Mouse (Mus musculus): ENCODE data around the gene Pnrc2. TPM values are rescaled to one million over a fixed set of nuclear protein-coding genes. Genes with fewer than 3 reads are reported as not detected.

Pnrc2 gene
- total and polyA plus RNA-seq, 3 experiments = 48.0 to 76.3 (median 49.8) TPM

DNA sequence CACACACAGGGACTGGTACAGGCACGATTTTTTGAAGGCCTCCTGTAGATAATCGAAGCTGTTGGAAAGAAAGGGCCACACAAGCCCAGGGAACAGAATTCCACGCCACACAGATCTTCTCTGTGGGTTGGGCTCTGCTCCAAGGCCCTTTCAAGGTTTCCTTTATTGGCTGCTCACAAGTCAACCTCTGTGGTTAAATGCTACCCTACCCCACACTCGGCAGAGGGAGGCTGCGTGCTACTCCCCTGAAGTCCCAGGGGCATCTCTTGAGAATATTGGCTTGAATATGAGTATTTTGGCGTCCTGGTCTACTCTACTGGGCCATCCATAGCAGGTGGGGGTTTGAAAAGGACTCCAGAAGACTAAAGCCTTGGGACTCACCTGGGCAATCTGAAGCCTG lies 22.5 kb upstream of the Pnrc2 start:
- Histone ChIP-seq H3K79me2 (ENCODE audit: control insufficient read depth, insufficient read depth, low read length, poor library complexity) (peaks cover 5% of the 10 kb centered on the region), H3K36me3 (ENCODE audit: control insufficient read depth in 1 of 2, insufficient read depth in 2 of 2, low read length in 2 of 2) (peaks cover 0 to 33% of the 10 kb centered on the region in 2 experiments; a peak in 2 of 4 replicates), H3K27me3 (ENCODE audit: control insufficient read depth in 1 of 2, insufficient read depth in 2 of 2, low read length in 2 of 2) (no peaks in the 10 kb centered on the region), H3K27ac (ENCODE audit: control insufficient read depth, low read depth, low read length) (peak overlapping the region; percentile 91), H3K4me1 (ENCODE audit: control insufficient read depth in 1 of 2, insufficient read depth in 2 of 2, low read length in 2 of 2) (peaks cover 19 to 51% of the 10 kb centered on the region in 2 experiments), H3K9ac (ENCODE audit: control insufficient read depth, low read depth, low read length, poor library complexity, severe bottlenecking) (peak overlapping the region; percentile 75), H3K9me3 (replicated peaks; ENCODE audit: insufficient read depth, low read length) (no peaks in the 10 kb centered on the region), H3K4me3 (ENCODE audit: control insufficient read depth in 1 of 2, insufficient read depth in 1 of 2, low read depth in 2 of 2, low read length in 2 of 2) (peak overlapping the region; percentile 45 to 87)
- TF ChIP-seq ZNF384 (IDR thresholded peaks at IDR 0.05; ENCODE audit: low read depth, low read length) (no peak), RCOR1 (IDR thresholded peaks at IDR 0.05; ENCODE audit: low read depth, low read length) (no peak), GABPA (IDR thresholded peaks at IDR 0.05; ENCODE audit: low read depth, low read length) (no peak), TCF12 (IDR thresholded peaks at IDR 0.05; ENCODE audit: low read depth, low read length) (no peak), CTCF (IDR thresholded peaks at IDR 0.05 in 2 of 3, conservative IDR thresholded peaks at IDR 0.05 in 1 of 3; ENCODE audit: control insufficient read depth in 1 of 3, insufficient read depth in 1 of 3, low read depth in 2 of 3, low read length in 3 of 3, poor library complexity in 1 of 3, severe bottlenecking in 1 of 3) (no peak), CHD2 (IDR thresholded peaks at IDR 0.05; ENCODE audit: low read length) (no peak), HCFC1 (IDR thresholded peaks at IDR 0.05; ENCODE audit: low read depth, low read length) (no peak), UBTF (IDR thresholded peaks at IDR 0.05; ENCODE audit: borderline replicate concordance, insufficient read depth, low read depth, low read length) (no peak), MXI1 (IDR thresholded peaks at IDR 0.05; ENCODE audit: low read depth, low read length) (no peak), MEF2A (IDR thresholded peaks at IDR 0.05; ENCODE audit: extremely low read depth, insufficient replicate concordance, low read depth, low read length, poor library complexity, severe bottlenecking) (no peak), MYC (IDR thresholded peaks at IDR 0.05; ENCODE audit: low read depth, low read length) (no peak), CHD1 (IDR thresholded peaks at IDR 0.05; ENCODE audit: low read depth, low read length) (no peak), RAD21 (IDR thresholded peaks at IDR 0.05; ENCODE audit: low read depth, low read length) (no peak)
- peak; percentile 67 for DNase-seq (ENCODE audit: low read depth, low spot score)

DNA sequence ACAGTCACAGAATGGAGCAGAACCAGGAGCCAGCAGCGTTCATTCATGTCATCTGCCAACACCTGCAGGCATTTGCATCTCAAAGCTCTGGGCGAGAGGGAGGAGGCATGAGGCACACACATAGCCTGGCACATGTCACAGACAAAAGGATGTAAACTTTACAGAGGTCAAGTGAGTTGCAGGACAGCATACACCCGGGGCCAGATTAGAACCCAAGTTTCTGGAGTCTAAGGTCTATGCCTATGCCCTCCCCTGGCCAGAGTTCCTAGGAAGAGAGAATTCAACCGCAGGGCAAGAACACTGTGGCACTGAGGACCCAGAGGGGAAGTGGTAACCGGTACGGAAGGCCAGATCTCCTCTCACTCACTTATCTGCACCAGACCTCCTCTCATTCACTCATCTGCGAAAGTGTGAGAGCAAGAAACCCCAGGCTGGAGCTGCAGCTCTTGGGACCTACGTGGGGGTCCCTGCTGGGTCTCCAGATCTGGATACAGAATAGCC lies 21.5 kb upstream of the Pnrc2 start, which contains the start of gene Cnr2:
Cnr2 (plus strand) TSS at position 324 of the 501 bp plus-strand sequence.
- Histone ChIP-seq H3K79me2 (ENCODE audit: control insufficient read depth, insufficient read depth, low read length, poor library complexity) (peaks cover 5% of the 10 kb centered on the region), H3K27me3 (ENCODE audit: control insufficient read depth in 1 of 2, insufficient read depth in 2 of 2, low read length in 2 of 2) (no peaks in the 10 kb centered on the region), H3K9ac (ENCODE audit: control insufficient read depth, low read depth, low read length, poor library complexity, severe bottlenecking) (peak within 1 kb of the TSS; percentile 75), H3K9me3 (replicated peaks; ENCODE audit: insufficient read depth, low read length) (no peaks in the 10 kb centered on the region), H3K4me1 (ENCODE audit: control insufficient read depth in 1 of 2, insufficient read depth in 2 of 2, low read length in 2 of 2) (peaks cover 19 to 51% of the 10 kb centered on the region in 2 experiments), H3K4me3 (ENCODE audit: control insufficient read depth in 1 of 2, insufficient read depth in 1 of 2, low read depth in 2 of 2, low read length in 2 of 2) (peak within 1 kb of the TSS; percentile 45 to 87), H3K27ac (ENCODE audit: control insufficient read depth, low read depth, low read length) (peak within 1 kb of the TSS; percentile 91), H3K36me3 (ENCODE audit: control insufficient read depth in 1 of 2, insufficient read depth in 2 of 2, low read length in 2 of 2) (peaks cover 0 to 36% of the 10 kb centered on the region in 2 experiments; a peak in 2 of 4 replicates)
- peak; percentile 85 for DNase-seq (ENCODE audit: low read depth, low spot score)
- no peak; the same call in 1 of the 2 replicates for TF ChIP-seq MXI1 (IDR thresholded peaks at IDR 0.05; ENCODE audit: low read depth, low read length)
- no peak for TF ChIP-seq ZNF384 (IDR thresholded peaks at IDR 0.05; ENCODE audit: low read depth, low read length)
- TF ChIP-seq POLR2AphosphoS2 (IDR thresholded peaks at IDR 0.05; ENCODE audit: low read length) = peak; percentile 62; the same call in 1 of the 2 replicates
- TF ChIP-seq USF1 (IDR thresholded peaks at IDR 0.05; ENCODE audit: low read depth, low read length) = no peak
- 0 out of 2 replicates have a peak, but pooled peaks have one; percentile 47 for TF ChIP-seq MYC (IDR thresholded peaks at IDR 0.05; ENCODE audit: low read depth, low read length)
- no peak for TF ChIP-seq MYB (IDR thresholded peaks at IDR 0.05; ENCODE audit: low read depth, low read length)
- TF ChIP-seq GABPA (IDR thresholded peaks at IDR 0.05; ENCODE audit: low read depth, low read length) = no peak
- TF ChIP-seq MAX (IDR thresholded peaks at IDR 0.05; ENCODE audit: low read length) = peak; percentile 61
- no peak for TF ChIP-seq USF2 (IDR thresholded peaks at IDR 0.05; ENCODE audit: borderline replicate concordance in 1 of 2, insufficient read depth in 1 of 2, low read depth in 1 of 2, low read length in 2 of 2)
- peak in 1 of 2 experiments; percentile 69; a peak in 2 of 4 replicates for TF ChIP-seq POLR2A (IDR thresholded peaks at IDR 0.05; ENCODE audit: control insufficient read depth in 1 of 2, insufficient read depth in 1 of 2, low read depth in 1 of 2, low read length in 2 of 2, poor library complexity in 1 of 2)
- TF ChIP-seq RAD21 (IDR thresholded peaks at IDR 0.05; ENCODE audit: low read depth, low read length) = no peak
- TF ChIP-seq BHLHE40 (IDR thresholded peaks at IDR 0.05; ENCODE audit: borderline replicate concordance, low read depth, low read length) = peak; percentile 29; the same call in 1 of the 2 replicates
- TF ChIP-seq ZKSCAN1 (IDR thresholded peaks at IDR 0.05; ENCODE audit: low read depth, low read length) = no peak
- TF ChIP-seq RCOR1 (IDR thresholded peaks at IDR 0.05; ENCODE audit: low read depth, low read length) = peak; percentile 62
- peak; percentile 83 for TF ChIP-seq TCF12 (IDR thresholded peaks at IDR 0.05; ENCODE audit: low read depth, low read length)
- 0 out of 2 replicates have a peak, but pooled peaks have one; percentile 26 for TF ChIP-seq E2F4 (IDR thresholded peaks at IDR 0.05; ENCODE audit: borderline replicate concordance, low read depth, low read length)
- no peak for TF ChIP-seq UBTF (IDR thresholded peaks at IDR 0.05; ENCODE audit: borderline replicate concordance, insufficient read depth, low read depth, low read length)
- TF ChIP-seq TBP (IDR thresholded peaks at IDR 0.05; ENCODE audit: low read depth, low read length) = peak; percentile 85
- TF ChIP-seq POLR2AphosphoS5 (IDR thresholded peaks at IDR 0.05; ENCODE audit: borderline replicate concordance, low read depth, low read length) = no peak
- peak; percentile 78 for TF ChIP-seq ETS1 (IDR thresholded peaks at IDR 0.05; ENCODE audit: low read depth, low read length)
- peak; percentile 76 for TF ChIP-seq MAZ (IDR thresholded peaks at IDR 0.05; ENCODE audit: low read depth, low read length)
- peak; percentile 80 for TF ChIP-seq SIN3A (IDR thresholded peaks at IDR 0.05; ENCODE audit: low read length)
- peak; percentile 64; the same call in 1 of the 2 replicates for TF ChIP-seq ELF1 (IDR thresholded peaks at IDR 0.05; ENCODE audit: low read depth, low read length)

Data from MEL (cell line).